Mouse (Mus musculus) stomach, embryonic 14.5 days (tissue): ENCODE data around the gene Ramp1. TPM values are rescaled to one million over a fixed set of nuclear protein-coding genes. Genes with fewer than 3 reads are reported as not detected.

Source experiments
- ATAC-seq: fragments of 200-750 bp; cut with Nextera tagmentation; 2 replicates; pipeline ENCODE4 v1.8.0; 2017; ENCODE audit warnings: low read depth, moderate TSS enrichment; ENCODE audit not compliant: insufficient number of reproducible peaks, insufficient read depth, low FRiP score
- H3K27ac ChIP-seq: fragments of 300-500 bp; sonication (generic); 2 replicates; pipeline ENCODE4 v1.5.1; 2014; ENCODE audit warnings: mild to moderate bottlenecking, low read length, moderate library complexity, mixed read lengths
- H3K27me3 ChIP-seq: fragments of 300-500 bp; sonication (generic); 2 replicates; pipeline ENCODE4 v1.6.1; 2014; ENCODE audit warnings: low read length, control low read depth, mixed read lengths; ENCODE audit not compliant: control insufficient read depth, insufficient read depth
- H3K36me3 ChIP-seq: fragments of 300-500 bp; sonication (generic); 2 replicates; pipeline ENCODE4 v1.6.1; 2014; ENCODE audit warnings: mild to moderate bottlenecking, control low read depth, low read length, moderate library complexity, mixed read lengths; ENCODE audit not compliant: control insufficient read depth, insufficient read depth
- H3K4me1 ChIP-seq: fragments of 300-500 bp; sonication (generic); 2 replicates; pipeline ENCODE4 v1.6.1; 2014; ENCODE audit warnings: low read length, control low read depth, mixed read lengths; ENCODE audit not compliant: control insufficient read depth, insufficient read depth
- H3K4me2 ChIP-seq: fragments of 300-500 bp; sonication (generic); replicated peaks from 2 replicates; pipeline ENCODE4 v1.6.1; 2014; ENCODE audit warnings: low read depth, low read length, control low read depth
- H3K4me3 ChIP-seq: fragments of 300-500 bp; sonication (generic); 2 replicates; pipeline ENCODE4 v1.5.1; 2014; ENCODE audit warnings: low read depth, low read length, control low read depth
- H3K9ac ChIP-seq: fragments of 300-500 bp; sonication (generic); replicated peaks from 2 replicates; pipeline ENCODE4 v1.6.1; 2014; ENCODE audit warnings: low read depth, mild to moderate bottlenecking, control low read depth, low read length, moderate library complexity, mixed read lengths
- H3K9me3 ChIP-seq: fragments of 300-500 bp; sonication (generic); 2 replicates; pipeline ENCODE4 v1.6.1; 2016; ENCODE audit warnings: low read depth, low read length, control low read depth; ENCODE audit not compliant: control insufficient read depth
- WGBS: fragments of 180-500 bp; shearing (Covaris S2); extraction: QIAGEN DNeasy Blood & Tissue Kit; methylation state at CpG from one replicate; pipeline ENCODE4 v1.1.7; 2014; 5-methylcytosine and 5-hydroxymethylcytosine counted together
- polyA plus RNA-seq: library from polyadenylated mRNA; unstranded; fragments of >200 nt; fragmentation: Nextera tagmentation; extraction: Ambion mirVana; gene quantifications from 2 replicates; pipeline ENCODE4 v1.2.1, GENCODE M21; 2014

The Ramp1 gene
- polyA plus RNA-seq, 1 experiment from 2014 or later: 4.6 TPM

DNA sequence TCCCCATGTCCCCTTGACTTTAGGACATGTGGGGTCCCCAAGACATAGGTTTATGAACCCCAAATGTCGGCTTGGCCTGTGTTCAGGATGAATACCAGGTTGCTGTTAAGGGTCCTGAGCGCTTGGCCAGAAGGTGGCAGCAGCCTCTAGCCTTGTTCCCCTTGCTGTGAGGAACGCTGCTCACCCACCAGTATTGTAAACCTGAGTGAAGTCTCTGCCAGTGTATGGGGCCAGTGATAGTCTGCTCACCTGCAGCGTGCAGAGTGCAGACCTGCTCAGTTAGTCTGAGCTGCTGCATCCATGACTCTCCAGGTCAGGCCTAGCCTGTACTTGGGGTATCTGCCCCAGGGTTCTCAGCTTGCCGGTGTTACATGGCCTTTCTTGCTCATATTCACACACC lies 536 bp upstream of the Ramp1 start:
- 29% methylated on average over 5 of the region's 5 CpGs for WGBS

DNA sequence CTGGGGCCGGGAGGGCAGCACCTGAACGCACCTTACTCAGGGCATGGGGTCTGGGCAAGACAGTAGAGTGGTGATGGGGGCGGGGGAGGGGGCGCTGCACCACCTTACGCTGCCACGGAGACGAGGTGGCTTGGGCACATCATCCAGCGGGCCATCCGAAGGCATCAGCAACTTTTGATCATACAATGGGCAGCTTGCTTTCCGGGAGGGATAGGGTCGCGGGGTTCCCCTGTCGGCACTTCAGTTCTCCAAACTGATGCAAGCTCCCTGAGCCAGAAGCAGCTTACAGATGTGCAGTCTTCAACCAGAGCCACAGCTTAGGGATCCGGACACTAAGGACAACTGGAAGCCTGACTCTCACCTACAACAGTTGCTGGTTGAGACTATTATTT lies 548 bp downstream of the Ramp1 start:
- Histone ChIP-seq H3K4me3 (peak overlapping the region; percentile 36), H3K9ac (peak overlapping the region; percentile 36), H3K27me3 (no peaks in the 10 kb centered on the region), H3K9me3 (no peaks in the 10 kb centered on the region), H3K4me1 (peaks cover 25% of the 10 kb centered on the region), H3K27ac (no peak overlapping the region), H3K4me2 (peak overlapping the region; percentile 80), H3K36me3 (no peaks in the 10 kb centered on the region)
- peak; percentile 20; the same call in 1 of the 2 replicates for ATAC-seq
- 10% methylated on average over 14 of the region's 14 CpGs for WGBS

More for the DNA sequence above, 536 bp upstream of the Ramp1 start:
- H3K36me3 ChIP-seq: no peaks in the 10 kb centered on the region
- no peak overlapping the region for H3K9ac ChIP-seq
- no peaks in the 10 kb centered on the region for H3K27me3 ChIP-seq
- no peak overlapping the region for H3K4me2 ChIP-seq
- H3K9me3 ChIP-seq: no peaks in the 10 kb centered on the region
- no peak overlapping the region for H3K4me3 ChIP-seq
- no peak for ATAC-seq
- no peak overlapping the region for H3K27ac ChIP-seq
- H3K4me1 ChIP-seq: peaks cover 25% of the 10 kb centered on the region

DNA sequence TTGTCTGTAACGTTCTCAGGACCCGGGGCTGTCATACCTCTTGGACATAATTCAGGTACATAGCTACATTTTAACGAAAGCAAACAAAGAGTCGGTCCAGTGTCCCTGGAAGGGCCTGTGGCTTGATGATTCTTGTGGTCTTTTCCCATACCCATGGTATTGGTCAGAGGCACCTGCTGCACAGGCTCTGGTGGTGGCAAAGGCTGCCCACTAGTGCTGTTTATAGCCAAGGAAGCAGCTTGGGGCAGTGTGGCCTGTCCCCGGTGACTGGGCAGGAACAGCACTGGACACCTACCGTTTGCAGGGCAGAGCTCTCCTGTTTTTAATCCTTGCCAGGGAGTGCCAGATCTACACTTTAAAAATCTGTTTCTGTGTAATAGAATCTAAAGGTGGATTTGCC lies 1.1 kb downstream of the Ramp1 start:
- 0 out of 2 replicates have a peak overlapping the region, but pooled peaks have one; percentile 34 for H3K4me2 ChIP-seq
- H3K27me3 ChIP-seq: no peaks in the 10 kb centered on the region
- no peak for ATAC-seq
- WGBS: 59% methylated on average over 6 of the region's 6 CpGs
- no peaks in the 10 kb centered on the region for H3K9me3 ChIP-seq
- H3K4me1 ChIP-seq: peaks cover 25% of the 10 kb centered on the region
- H3K9ac ChIP-seq: no peak overlapping the region
- no peak overlapping the region for H3K4me3 ChIP-seq
- H3K27ac ChIP-seq: no peak overlapping the region
- no peaks in the 10 kb centered on the region for H3K36me3 ChIP-seq

DNA sequence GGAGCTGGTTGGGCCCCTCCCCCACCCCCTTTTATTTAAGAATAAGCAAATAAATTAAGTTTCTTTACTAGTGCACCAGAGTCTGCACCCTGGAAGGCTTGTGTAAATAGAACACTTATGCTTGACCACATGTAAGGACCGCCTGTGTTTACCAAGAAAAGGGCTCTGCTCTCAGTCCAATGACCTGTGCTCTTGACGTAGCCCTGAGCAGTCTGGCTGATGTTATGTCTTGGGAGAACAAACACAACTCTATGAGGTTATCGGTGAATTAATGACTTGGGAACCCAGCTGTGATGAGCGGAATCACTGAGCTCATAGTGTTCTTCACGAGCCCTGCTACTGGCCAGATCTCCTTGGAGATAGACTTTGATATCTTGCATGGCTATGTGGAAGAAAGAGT lies 1.6 kb downstream of the Ramp1 start:
- H3K9me3 ChIP-seq: no peaks in the 10 kb centered on the region
- peaks cover 25% of the 10 kb centered on the region for H3K4me1 ChIP-seq
- no peak overlapping the region for H3K4me3 ChIP-seq
- H3K36me3 ChIP-seq: no peaks in the 10 kb centered on the region
- WGBS: 12% methylated on average over 5 of the region's 5 CpGs
- peak overlapping the region; percentile 34; the same call in 1 of the 2 replicates for H3K4me2 ChIP-seq
- H3K9ac ChIP-seq: no peak overlapping the region
- no peaks in the 10 kb centered on the region for H3K27me3 ChIP-seq
- peak; percentile 65; the same call in 1 of the 2 replicates for ATAC-seq
- no peak overlapping the region for H3K27ac ChIP-seq

DNA sequence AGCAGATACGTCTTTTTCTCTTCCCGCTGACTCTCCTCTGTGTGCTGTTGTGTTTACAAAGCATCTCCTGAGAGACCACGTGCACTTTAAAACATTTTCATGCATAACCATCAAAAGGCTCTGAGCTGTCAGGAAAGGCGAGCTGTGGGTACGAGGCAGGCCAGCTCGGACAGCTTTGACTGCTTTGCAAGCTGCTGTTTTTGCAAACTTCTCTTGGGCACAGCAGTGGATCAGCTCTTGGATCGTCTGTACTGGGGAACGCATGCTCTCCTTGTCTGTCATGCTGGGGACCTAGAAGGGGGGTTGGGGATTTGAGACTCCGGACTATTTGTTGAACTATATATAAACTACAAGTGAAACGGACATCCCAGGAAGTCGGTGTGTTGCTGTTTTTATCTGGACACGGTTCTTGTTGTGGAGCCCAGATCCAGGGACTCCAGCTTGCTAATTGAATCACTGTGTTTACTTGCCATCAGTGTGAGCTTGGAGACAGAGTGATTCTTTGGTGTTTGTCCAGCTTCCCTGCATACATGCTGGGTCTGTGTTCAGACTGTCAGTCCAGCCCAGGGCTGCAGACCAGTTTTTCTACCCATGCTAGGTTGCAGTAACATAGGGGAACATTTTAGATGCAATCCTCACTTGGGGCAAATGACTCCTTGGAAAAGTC lies 2.3 kb downstream of the Ramp1 start:
- no peaks in the 10 kb centered on the region for H3K9me3 ChIP-seq
- no peaks in the 10 kb centered on the region for H3K27me3 ChIP-seq
- H3K4me2 ChIP-seq: peak overlapping the region; percentile 34
- H3K9ac ChIP-seq: no peak overlapping the region
- no peak for ATAC-seq
- H3K4me1 ChIP-seq: peaks cover 25% of the 10 kb centered on the region
- no peak overlapping the region for H3K4me3 ChIP-seq
- peak overlapping the region; percentile 22; the same call in 1 of the 2 replicates for H3K27ac ChIP-seq
- WGBS: 10% methylated on average over 12 of the region's 12 CpGs
- H3K36me3 ChIP-seq: no peaks in the 10 kb centered on the region

DNA sequence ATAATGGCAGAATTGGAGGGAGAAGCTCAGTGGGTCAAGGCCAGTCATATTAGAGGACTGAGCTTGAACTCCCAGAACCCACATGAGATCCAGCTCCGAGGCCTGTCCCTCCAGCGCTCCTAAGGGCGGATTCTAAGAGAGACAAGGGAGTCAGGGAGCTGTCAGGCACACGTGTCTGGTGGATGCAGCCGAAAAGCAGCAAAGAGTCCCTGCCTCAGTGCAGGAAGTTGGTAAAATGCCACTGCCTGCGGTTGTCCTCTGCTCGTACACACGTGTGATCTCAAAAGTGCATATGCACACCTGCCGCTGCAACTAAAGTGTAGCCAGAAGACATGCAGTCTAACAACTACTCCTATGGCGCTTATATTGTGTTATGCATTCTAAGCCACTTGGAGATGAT lies 3.7 kb downstream of the Ramp1 start:
- H3K4me2 ChIP-seq: no peak overlapping the region
- no peaks in the 10 kb centered on the region for H3K27me3 ChIP-seq
- H3K4me3 ChIP-seq: no peak overlapping the region
- H3K4me1 ChIP-seq: peaks cover 25% of the 10 kb centered on the region
- no peaks in the 10 kb centered on the region for H3K9me3 ChIP-seq
- ATAC-seq: no peak
- WGBS: 77% methylated on average over 10 of the region's 10 CpGs
- H3K36me3 ChIP-seq: no peaks in the 10 kb centered on the region
- no peak overlapping the region for H3K27ac ChIP-seq
- no peak overlapping the region for H3K9ac ChIP-seq

DNA sequence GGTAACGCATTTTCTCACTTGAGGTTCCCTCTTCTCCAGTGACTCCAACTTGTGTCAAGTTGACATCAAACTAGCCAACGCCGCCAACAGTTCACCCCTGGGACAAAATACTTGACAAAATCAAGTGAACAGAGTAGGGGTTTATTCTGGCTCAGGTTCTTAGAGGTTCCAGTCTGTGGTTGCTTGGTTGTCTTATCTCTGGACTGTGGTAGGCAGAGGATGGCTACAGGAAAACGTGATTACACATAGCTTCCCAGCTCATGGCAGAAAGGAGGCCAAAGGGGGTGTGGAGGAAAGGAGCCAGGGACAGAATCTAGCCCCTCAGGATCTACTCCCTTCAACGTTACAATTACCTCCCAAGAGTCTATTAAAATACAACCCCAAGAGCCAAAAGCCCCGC lies 7.1 kb downstream of the Ramp1 start:
- ATAC-seq: no peak
- Histone ChIP-seq H3K9ac (no peak overlapping the region), H3K4me1 (peaks cover 9% of the 10 kb centered on the region), H3K4me3 (no peak overlapping the region), H3K27ac (no peak overlapping the region), H3K36me3 (no peaks in the 10 kb centered on the region), H3K27me3 (no peaks in the 10 kb centered on the region), H3K9me3 (no peaks in the 10 kb centered on the region), H3K4me2 (no peak overlapping the region)
- WGBS: 83% methylated on average over 6 of the region's 6 CpGs

DNA sequence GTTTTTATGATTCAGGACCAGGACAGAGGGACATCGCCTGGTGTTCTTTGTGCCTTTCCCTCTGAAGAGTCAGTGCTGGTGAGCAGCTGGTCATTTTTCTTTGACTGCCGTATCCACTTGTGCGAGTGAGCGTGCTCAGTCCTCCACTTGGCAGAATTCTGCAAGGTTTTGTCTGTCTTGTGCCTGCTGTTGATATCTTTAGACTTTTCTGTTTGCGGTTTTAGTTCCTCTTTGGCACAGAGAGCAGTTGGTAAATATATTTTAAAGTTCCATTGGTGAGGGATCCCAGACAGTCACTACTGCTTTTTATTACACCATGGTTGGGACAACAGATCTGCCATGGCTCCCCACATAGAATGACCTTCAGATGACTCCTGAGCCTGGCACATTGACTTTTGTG lies 7.7 kb downstream of the Ramp1 start:
- no peaks in the 10 kb centered on the region for H3K27me3 ChIP-seq
- H3K4me3 ChIP-seq: no peak overlapping the region
- whole genome bisulfite sequencing: 92% methylated on average over 5 of the region's 5 CpGs
- H3K27ac ChIP-seq: no peak overlapping the region
- no peak overlapping the region for H3K9ac ChIP-seq
- ATAC-seq: no peak
- H3K4me1 ChIP-seq: peaks cover 3% of the 10 kb centered on the region; the same call in 1 of the 2 replicates
- no peaks in the 10 kb centered on the region for H3K9me3 ChIP-seq
- no peak overlapping the region for H3K4me2 ChIP-seq
- no peaks in the 10 kb centered on the region for H3K36me3 ChIP-seq
